Mouse (Mus musculus) natural killer cell, adult 2 months (primary cell): ENCODE data around the gene BC037034.

ENCODE experiments used
- DNase-seq, 2 experiments: peaks; one replicate each; pipeline ENCODE4 v3.0.0; 2022; ENCODE audit warnings: low spot score in 2 of 2

BC037034 gene

GRCm38 (mm10) chr5:138262001-138262400 is 1.8 kb downstream of the BC037034 start:
- DNase-seq = no peak

- DNase-seq = no peak
These were observed 3.0 kb downstream of the BC037034 start for GRCm38 (mm10) chr5:138260834-138261233.

DNA sequence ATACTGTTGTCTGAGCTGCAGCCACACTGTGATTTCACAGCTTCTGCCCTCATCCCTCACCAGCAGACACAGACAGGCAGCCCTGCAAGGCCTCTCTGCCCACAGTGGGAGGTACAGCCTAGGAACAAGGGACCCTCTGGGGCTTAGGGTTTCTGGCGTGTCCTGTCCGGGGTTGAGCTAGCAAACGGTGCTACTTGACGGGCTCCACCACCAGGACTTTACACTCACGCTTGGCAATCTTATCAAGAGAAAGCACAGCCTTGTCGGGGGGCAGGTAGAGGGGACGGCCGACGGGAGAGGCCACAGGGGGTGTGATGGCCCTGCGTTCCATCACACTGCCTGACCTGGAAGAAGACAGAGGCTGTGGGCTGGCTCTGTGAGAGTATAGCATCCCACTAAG is 3.8 kb downstream of the BC037034 start:
- no peak for DNase-seq

- DNase-seq = no peak
These were observed 4.8 kb downstream of the BC037034 start for GRCm38 (mm10) chr5:138258993-138259392.

DNA sequence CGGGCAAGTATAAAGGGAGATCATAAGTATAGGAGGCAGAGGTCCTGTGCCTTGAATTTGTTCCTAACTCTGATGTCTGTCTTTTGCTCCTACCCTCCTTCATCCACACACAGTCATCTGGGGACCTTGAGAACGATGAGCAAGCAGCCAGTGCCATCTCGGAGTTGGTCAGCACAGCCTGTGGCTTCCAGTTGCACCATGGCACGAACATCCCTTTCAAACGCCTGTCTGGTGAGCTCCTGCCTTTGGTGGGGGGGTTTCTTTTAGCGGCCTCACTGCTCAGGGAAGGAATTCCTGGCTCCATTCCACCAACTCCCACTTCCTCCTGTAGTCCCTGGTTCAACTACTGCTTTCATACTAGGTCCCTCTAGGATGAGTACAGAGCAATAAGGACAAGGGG is 5.3 kb downstream of the BC037034 start:
- no peak for DNase-seq

- DNase-seq = no peak
These were observed 5.8 kb downstream of the BC037034 start for GRCm38 (mm10) chr5:138258078-138258477.

DNA sequence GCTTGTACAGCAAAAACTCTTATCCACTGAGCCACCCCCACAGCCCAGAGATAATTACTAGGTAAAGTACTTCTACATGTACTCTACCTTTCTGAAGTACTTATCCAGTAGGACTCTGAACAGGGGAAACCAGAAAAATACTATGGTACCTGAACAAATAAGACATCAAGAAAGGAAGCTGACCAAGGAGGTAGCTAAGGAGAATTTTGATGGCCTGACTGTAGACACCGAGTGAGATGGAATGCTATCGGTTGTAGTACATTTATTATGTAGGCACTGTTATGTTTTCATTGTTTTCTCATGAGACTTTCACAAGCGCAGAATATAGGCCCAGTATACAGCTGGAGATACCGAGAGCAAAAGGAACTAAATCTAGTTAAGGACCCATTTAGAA is 6.3 kb downstream of the BC037034 start:
- DNase-seq = no peak

DNA sequence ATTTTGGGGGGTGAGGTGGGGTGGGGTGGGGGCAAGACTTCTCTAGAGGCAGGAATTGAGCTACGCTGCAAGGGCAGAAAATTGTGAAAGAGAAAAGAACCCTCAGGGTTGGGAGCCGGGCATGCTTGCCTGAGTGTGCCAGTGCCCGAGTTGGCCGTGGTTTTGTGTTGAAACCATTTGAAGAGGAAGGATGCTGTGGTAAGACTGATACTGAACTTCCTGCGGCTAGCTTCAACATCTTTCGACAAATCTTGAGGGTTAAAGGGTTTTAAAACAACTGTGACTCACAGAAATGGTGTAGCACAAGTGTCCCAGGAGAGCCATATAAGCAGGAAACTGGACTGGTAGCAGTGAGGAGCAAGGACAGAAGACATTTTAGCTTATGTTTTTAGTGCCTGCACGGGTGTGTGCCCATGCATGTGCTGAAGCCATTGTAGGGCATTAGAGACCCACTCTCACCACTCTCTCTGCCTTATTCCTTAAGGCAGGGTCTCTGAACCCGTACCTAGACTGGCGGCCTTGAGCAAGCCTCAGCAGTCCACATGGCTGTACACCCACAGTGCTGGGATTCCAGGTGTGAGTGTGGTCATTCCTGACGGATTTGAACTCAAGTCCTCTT is 6.8 kb downstream of the BC037034 start:
- peak; percentile 60 to 63 for DNase-seq

- DNase-seq = no peak
These were observed 7.8 kb downstream of the BC037034 start for GRCm38 (mm10) chr5:138256094-138256467.

DNA sequence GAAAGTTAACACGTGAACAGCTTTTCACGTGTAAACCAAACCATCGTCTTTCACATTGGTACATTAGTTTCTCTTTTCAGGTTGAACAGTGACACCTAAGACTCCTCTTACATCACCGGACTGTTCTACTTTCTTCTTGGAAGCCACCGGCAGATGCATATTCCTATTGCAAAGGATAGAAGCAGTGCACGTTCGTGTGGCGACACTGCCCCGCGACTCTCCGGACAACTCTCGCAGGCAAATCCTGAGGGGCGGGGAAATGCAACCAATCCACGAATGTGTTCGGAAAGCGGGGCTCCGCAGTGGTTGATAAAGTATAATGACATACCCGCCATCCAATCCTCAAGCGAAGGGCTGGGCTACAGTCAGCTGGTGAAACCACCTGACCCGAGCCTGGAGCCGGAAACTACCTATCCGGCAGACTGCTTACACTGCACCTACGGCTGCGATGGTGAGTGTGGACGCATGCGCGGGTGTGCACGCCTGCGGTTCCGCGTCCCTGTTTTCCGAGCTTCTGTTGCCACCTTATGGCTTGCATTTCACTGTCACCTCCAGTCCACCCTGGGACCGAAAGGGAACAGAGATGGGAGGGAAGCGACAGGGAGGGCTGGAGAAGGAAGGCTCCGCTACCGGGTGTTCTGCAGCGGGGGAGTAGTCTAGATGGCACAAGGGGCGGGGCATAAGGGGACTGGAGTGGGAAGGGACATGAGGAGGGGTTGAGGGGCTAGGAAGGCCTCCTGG is 8.3 kb downstream of the BC037034 start, which contains the start of gene Lamtor4:
Lamtor4 (plus strand) TSS at position 130 of the 741 bp plus-strand sequence.
- peak; percentile 92 to 93 for DNase-seq

GRCm38 (mm10) chr5:138253061-138253460 is 10.8 kb downstream of the BC037034 start:
- no peak for DNase-seq

GRCm38 (mm10) chr5:138251144-138251543 is 12.7 kb downstream of the BC037034 start:
- DNase-seq = no peak

DNA sequence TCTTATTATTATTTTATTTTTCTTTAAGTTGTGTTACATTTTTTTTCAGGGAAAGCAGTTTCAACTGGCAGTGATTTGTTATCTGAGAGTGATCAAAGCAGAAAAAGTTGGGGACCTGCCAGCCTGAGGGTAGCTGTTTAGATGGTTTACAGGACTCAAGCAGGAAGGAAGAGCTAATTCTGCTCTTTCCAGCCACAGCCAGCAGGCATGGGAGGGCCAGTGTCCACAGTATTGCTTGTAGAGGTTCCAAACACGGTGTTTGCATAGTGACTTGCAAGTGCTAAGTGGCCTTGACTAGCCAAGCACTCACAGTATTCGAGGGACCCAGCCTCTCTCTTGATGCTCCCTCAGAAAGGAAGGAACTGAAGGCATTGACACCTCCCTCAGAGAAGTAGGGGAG is 22.3 kb downstream of the BC037034 start:
- no peak for DNase-seq

- no peak for DNase-seq
These were observed 29.6 kb downstream of the BC037034 start for GRCm38 (mm10) chr5:138234224-138234623.

DNA sequence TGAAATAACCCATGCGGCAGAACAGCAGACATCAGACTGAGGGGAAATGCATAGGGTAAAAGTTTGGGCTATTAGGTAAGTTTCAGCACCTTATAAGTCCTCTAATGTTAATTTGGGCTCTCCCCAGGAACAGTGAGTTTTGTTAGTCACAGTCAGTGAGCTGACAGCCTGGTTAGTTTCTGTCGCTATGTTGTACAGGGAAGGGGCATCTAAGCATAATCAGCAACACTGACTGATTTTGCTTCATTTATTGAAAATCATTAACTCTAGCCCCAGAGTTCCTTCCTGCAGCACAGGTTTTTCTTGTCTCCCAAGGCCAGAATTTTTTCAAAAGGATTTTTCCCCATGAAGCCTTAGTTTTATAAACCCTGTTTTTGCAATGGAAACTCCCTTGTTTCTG is 30.1 kb downstream of the BC037034 start:
- DNase-seq = no peak

- DNase-seq = no peak
These were observed 34.3 kb downstream of the BC037034 start for GRCm38 (mm10) chr5:138229511-138229910.

- DNase-seq = peak in 1 of 2 experiments; percentile 29
These were observed 35.8 kb downstream of the BC037034 start for GRCm38 (mm10) chr5:138228026-138228425.

- no peak for DNase-seq
These were observed 36.5 kb downstream of the BC037034 start for GRCm38 (mm10) chr5:138227367-138227766.

DNA sequence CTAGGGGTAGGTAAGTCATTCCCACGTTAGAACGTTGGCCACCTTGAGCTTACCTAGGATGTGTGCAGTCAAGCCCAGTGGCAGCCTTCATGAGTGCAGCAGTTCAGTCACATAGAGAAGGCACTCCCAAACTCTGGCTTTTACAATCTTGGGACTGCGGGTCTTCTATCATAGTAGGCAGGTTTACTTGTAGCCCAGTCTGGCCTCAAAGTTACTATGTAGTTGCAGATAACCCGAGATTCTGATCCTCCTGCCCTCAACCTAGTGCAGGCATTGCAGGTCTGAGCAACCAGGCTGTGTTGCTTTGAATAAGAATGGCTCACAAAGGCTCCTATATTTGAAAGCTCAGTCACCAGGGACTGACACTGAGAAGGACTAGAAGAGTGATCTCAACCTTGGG is 37.3 kb downstream of the BC037034 start:
- DNase-seq = no peak

DNA sequence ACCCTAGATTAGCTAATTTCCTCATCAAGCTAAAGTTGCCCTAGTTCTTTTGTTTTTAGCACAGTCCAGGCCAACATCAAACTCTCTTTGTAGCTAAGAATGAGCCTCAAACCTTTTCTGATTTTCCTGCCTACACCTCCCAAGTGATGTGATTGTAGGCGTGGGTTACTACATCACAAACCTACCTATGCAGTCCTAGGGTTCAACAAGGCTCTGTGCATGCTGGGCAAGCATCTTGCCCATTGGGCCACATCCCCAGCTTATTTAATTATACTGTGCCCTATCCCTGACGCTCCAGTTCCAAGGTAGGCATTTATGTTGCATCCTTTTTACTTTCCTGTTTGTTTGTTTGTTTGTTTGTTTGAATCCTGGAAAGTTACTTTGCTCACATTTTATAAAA is 38.1 kb downstream of the BC037034 start, which contains the start of gene Nxpe5:
Nxpe5 (plus strand) TSS at position 199 of the 400 bp plus-strand sequence.
- DNase-seq = no peak

DNA sequence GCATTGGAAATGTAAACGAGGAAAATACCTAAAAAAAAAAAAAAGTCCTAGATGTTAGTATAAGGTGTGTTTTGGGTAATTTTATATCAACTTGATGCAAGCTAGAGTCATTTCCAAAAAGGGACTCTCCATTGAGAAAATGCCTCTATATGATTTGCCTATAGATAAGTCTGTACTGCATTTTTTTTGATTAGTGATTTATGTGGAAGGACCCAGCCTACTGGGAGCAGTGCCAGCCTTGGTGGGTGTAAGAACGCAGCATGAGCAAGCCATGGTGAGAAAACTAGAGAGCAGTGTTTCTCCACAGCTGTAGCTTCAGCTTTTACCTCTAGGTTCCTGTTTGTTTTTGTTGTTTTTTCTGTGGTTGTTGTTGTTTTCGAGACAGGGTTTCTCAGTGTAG is 40.5 kb downstream of the BC037034 start:
- no peak for DNase-seq

DNA sequence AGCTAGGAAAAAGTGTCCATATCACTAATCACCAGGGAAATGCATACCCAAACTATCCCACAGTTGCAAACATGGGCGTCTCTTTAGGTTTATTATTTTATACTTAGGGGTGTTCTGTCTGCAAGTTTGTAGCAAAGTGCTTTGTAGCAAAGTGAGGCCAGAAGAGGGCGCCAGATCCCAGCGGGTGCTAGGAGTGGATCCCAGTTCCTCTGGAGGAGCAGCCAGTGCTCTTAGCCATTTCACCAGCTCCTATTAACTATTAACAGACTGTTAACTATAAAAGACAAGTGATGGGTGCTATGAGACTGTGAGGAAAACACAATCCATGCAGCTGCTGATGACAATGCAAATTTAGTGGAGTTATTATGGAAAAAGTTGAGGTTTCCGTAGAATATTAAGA is 41.7 kb downstream of the BC037034 start:
- DNase-seq = peak; percentile 58 to 75

GRCm38 (mm10) chr5:138219864-138220263 is 44.0 kb downstream of the BC037034 start:
- no peak for DNase-seq
